Mouse (Mus musculus): ENCODE results near the gene A930004D18Rik.

DNA sequence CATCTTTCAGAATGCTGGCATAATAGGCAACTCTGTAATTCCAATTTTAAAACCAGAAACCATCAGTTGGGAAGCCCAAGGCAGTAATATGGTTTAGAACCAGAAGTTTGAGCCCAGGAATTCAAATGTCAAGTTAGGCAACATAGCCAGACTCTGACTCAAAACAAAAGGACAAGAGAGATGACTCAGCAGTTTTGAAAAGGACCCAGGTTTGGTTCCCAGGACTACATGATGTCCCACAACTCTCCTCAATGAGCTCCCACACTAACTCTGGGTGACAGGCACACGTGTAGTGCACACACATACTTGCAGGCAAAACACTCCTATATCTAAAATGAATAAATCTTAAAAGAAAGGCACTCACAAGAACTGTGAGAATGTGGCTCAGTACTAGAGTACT lies 18.4 kb downstream of the A930004D18Rik start:
- TF ChIP-seq TAL1 (IDR thresholded peaks at IDR 0.05; ENCODE audit: low read length), result no peak
- no peak for TF ChIP-seq GATA1 (IDR thresholded peaks at IDR 0.05; ENCODE audit: low read length)

All from erythroblast, embryonic 14.5 days (primary cell).